Mouse (Mus musculus) neural tube, embryonic 11.5 days (tissue): Measurements from ENCODE around the gene 4930407I10Rik. TPM values are rescaled to one million over a fixed set of nuclear protein-coding genes. Genes with fewer than 3 reads are reported as not detected.

Source experiments
- polyA plus RNA-seq: library from polyadenylated mRNA; unstranded; fragments of >200 nt; fragmentation: Nextera tagmentation; extraction: Ambion mirVana; gene quantifications from 2 replicates; pipeline ENCODE4 v1.2.1, GENCODE M21; 2014

4930407I10Rik gene
- polyA plus RNA-seq, 1 experiment from 2014 or later = not detected

Other genes starting within 250 kb of the 4930407I10Rik start
- gene Tob2, start 200.4 kb upstream of the 4930407I10Rik start, polyA plus RNA-seq = 15.8 and 15.9 TPM in 2 replicates
- gene Phf5a, start 187.2 kb upstream of the 4930407I10Rik start, polyA plus RNA-seq = 197 and 203 TPM in 2 replicates
- 190 and 200 TPM in 2 replicates for gene Aco2, start 186.8 kb upstream of the 4930407I10Rik start, polyA plus RNA-seq
- 73.9 and 83.0 TPM in 2 replicates for gene Polr3h, start 132.9 kb upstream of the 4930407I10Rik start, polyA plus RNA-seq
- gene Csdc2, start 122.4 kb upstream of the 4930407I10Rik start, polyA plus RNA-seq = 25.7 and 27.7 TPM in 2 replicates
- gene Pmm1, start 98.2 kb upstream of the 4930407I10Rik start, polyA plus RNA-seq = 33.2 and 35.2 TPM in 2 replicates
- gene 1700029P11Rik, start 78.6 kb upstream of the 4930407I10Rik start, polyA plus RNA-seq = not detected in 2 replicates
- gene Xrcc6, start 71.3 kb upstream of the 4930407I10Rik start, polyA plus RNA-seq = 73.2 and 73.8 TPM in 2 replicates
- 39.8 and 45.9 TPM in 2 replicates for gene Desi1, start 25.3 kb upstream of the 4930407I10Rik start, polyA plus RNA-seq
- 283 and 301 TPM in 2 replicates for gene Snu13, start 11.6 kb upstream of the 4930407I10Rik start, polyA plus RNA-seq
- 0.05 TPM in 1 of 2 replicates, not detected in the other for gene Mei1, start 10.8 kb downstream of the 4930407I10Rik start, polyA plus RNA-seq
- gene Ccdc134, start 68.8 kb downstream of the 4930407I10Rik start, polyA plus RNA-seq = 19.7 and 23.5 TPM in 2 replicates
- 179 and 195 TPM in 2 replicates for gene Srebf2, start 88.0 kb downstream of the 4930407I10Rik start, polyA plus RNA-seq
- 0.30 and 0.46 TPM in 2 replicates for gene Shisa8, start 153.7 kb downstream of the 4930407I10Rik start, polyA plus RNA-seq
- 0.23 and 0.57 TPM in 2 replicates for gene Tnfrsf13c, start 165.2 kb downstream of the 4930407I10Rik start, polyA plus RNA-seq
- 64.4 and 68.7 TPM in 2 replicates for gene Cenpm, start 185.6 kb downstream of the 4930407I10Rik start, polyA plus RNA-seq
- 0.68 and 0.76 TPM in 2 replicates for gene 1500009C09Rik, start 193.2 kb downstream of the 4930407I10Rik start, polyA plus RNA-seq
- gene Sept3, start 215.7 kb downstream of the 4930407I10Rik start, polyA plus RNA-seq = 141 and 142 TPM in 2 replicates
- gene Wbp2nl, start 239.8 kb downstream of the 4930407I10Rik start, polyA plus RNA-seq = 0.16 and 0.27 TPM in 2 replicates